Mouse (Mus musculus) 416B (cell line): Measurements from ENCODE around the gene Kdm2b.

Experiments
- DNase-seq: peaks from one replicate; pipeline ENCODE4 v3.0.0; 2011; ENCODE audit warnings: low read depth

Gene Kdm2b

DNA sequence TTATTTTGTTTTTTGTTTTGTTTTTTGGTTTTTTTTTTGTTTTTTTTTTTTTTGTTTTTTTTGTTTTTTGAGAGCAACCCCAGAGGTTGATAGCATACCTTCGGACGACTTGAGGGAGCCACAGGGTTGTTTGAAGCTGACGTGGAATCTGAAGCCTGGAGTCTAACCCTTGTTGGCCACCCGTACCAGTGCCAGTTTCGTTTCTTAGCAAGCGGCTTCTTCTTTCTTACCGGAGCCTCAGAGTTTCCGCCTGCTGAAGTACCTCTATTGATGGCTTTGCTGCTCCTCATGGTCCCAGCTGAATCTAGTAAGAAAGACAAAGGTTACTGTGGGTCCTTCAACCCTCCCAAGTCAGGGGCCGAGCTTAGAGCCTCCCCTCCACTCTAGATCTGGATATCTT is 22.1 kb upstream of the Kdm2b start:
- no peak for DNase-seq

DNA sequence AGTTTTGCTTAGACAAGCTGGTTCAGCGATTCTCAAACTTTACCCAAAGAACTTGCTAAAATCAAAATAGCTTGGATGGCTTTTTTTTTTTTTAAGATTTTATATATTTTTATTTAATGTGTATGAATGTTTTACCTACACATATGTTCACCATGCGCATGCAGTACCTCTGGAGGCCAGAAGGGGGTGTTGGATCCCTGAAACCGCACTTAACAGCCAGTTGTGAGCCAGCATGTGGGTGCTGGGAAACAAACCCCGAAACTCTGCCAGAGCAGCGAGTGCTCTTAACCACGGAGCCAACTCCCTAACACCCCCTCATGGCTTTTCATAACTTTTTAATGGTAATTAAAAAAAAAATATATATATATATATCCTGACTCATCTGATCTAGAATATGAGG is 21.2 kb upstream of the Kdm2b start:
- DNase-seq = peak; percentile 20

DNA sequence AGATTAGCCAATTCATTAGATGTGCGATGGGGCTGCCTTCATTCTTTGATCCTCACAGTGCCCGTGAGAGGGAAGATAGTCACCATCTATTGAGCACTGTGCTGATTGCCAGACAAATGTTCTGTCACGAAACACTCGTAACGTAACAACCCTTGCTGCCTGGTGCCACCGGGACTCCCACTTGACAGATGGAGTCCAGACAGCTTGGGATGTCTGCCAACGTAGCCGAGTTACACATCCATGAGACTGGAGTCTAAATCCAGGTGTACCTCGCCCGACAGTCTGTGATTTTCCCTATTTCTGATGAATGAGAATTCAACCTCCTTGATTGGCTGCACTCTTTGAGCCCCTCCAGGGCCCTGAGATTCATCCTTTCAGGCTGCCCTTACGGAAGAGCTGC is 20.2 kb upstream of the Kdm2b start:
- no peak for DNase-seq

DNA sequence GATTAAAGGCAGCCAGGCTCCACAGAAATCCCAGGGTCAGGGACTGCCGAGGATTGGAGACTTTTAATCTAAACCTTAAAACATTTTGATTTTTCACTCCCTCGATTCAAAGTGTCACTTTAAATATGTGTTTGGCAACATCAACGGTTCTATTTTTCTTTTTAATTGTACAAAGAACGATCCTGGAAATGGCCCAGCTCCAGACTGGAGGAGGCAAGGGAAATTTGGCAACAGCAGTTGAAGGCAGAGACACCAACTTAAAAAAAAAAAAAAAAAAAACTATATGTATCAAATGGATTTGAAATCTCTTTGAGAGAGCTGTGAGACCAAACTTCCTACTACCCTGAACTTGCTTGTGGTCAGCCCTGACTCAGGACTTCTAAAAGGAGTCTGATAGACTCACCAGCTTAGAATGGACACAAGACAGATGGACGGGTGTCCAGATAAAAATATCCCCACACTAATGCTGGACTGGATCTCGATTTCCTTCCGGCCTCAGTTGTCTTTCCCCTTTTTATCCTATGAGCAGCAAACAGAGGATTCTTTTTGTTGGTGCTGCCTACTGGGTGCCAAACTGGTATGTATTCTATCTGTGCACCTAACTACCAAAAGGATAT is 19.4 kb upstream of the Kdm2b start:
- DNase-seq = peak; percentile 42

DNA sequence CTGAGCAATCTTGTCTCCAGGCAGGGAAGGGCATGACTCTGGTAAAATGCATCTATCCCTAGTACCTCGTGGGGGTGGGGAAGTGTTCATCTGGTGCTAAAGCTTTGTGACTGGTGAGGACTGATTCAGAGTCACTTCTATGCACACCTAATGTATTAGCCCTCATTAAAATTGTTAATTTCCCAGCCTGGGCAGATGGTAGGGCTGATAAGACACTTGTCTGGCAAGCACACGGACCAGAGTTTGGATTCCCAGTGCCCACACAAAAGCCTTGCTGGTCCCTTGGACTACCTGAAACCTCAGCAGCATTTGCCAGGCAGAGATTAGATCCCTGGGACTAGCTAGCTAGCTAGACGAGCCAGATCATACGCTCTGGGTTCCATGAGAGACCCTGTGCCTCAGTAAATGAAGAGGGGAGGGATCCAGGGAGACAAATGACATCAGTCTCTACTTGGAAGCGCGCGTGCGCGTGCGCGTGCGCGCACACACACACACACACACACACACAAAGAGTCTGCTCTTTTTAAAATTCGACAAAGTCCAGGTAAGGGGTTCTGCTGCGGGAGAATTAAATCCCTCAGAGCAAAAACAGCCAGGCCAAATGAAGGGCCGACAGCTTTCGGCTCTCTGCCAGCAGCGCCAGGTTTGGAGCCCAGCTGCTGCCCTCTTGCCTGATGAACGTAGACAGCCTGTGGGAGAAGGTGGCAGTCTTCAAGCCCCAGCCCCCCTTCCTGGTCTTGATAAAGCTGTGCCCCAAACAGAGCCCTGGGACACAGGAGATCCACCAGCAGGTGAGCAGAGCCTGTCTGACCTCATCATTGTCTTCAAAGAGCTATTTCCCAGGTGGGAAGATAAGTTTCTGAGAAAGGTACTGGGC is 16.3 kb upstream of the Kdm2b start:
- DNase-seq = no peak

DNA sequence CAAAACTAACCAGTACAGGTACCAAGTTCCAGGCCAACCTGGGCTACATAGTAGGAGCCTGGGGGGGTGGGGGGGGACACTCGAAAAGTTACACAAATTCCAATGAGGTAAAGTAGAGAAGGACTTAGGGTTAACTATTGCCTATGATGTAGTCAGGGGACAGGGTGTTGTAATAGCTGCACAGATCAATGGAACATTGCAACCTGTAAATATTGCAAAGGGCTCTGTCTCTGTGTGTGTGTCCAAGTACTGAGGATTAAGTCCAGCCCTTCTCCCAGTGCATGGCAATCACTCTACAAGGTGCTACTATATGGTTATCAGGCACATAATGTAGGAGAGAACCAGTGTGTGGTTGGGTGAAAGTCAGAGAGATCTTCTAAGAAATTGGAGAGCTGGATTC is 11.3 kb upstream of the Kdm2b start:
- DNase-seq = no peak

DNA sequence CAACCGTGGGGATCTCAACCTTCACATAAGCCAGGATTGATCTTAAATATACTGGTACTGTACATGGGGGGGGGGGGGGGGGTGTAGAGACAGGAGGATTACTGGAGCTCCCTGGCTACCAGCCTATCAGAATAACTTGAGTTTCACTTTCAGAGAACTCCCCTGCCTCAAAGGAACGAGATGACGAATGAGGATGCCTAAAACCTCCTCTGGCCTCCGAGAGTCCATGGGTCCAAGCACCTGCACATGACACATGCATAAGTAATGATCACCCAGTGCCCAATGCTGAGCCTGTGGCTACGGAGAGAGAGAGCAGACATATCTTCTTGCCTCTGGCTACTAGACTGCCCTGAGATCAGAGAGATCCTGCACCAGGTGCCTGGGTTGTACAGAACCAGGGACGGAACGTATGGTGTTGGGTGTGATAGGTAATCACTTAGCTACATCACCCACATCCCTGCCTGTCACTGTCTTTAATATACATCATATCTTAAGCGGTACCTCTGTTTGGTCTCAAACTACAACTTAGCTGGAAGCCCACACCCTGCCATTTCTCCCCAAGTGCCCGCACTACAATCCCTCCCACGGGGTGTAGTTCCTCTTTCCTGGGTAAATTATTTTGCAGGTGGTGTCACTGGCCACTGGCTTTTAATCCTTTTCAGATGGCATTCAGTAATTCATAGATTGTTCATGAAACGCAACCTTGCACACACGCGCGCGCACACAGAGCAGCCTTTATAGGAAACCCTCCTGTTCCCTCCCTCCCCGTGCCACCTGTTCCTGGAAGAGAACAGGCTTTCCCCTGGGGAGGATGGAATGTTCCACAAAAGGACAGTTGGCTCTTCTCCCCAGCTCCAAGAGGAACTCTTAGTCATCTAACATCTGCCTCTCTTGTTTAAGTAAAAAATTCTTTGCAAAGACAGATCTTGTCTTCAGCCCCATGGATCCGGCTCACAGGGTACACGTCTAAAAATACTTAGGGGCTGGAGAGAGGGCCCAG is 7.9 kb upstream of the Kdm2b start:
- no peak for DNase-seq

DNA sequence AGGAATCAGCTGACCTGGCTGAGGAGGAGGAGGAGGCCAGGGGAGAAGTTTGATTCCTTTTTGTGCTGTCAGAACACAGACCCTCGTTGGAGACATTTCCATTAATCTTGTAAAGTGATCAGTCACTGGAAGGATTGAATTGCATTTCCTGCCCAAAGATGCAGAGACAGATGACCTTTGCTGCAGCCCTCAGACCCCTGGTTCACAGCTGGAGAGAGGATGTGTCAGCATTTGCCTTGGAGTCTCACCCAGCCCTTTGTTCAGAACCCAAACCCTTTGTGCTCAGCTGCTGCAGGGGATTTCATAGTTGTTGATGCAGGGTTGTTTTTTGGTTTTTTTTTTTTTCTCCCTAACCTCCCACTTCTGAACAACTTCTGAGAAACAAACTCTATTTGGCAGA is 5.3 kb upstream of the Kdm2b start:
- DNase-seq = no peak

DNA sequence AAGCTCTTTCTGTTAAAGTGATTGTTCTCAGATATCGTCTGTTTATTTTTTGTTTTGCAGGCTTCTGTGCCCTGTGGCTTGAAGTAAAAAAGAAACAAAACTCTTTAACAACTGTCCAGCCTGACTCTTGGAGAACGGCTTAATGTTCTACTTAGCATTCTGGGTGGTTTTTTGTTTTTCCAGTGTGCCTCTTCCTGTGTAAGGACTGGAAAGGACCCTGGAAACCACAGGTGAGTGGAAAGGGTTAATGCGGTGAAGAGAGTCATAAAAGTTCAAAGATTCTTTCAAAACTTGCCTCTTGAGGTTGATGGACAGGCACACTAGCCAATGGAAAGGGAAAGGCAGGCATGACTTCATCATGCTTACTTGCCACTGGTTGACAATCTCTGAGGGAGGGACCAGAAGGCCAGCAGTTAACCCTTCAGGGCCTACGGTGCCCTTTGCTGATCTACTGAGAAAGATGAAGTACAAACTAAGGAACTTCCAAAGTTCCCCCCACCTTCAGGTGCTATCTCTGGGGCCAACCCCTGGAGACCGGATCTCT is 4.8 kb upstream of the Kdm2b start:
- DNase-seq = peak; percentile 99

DNA sequence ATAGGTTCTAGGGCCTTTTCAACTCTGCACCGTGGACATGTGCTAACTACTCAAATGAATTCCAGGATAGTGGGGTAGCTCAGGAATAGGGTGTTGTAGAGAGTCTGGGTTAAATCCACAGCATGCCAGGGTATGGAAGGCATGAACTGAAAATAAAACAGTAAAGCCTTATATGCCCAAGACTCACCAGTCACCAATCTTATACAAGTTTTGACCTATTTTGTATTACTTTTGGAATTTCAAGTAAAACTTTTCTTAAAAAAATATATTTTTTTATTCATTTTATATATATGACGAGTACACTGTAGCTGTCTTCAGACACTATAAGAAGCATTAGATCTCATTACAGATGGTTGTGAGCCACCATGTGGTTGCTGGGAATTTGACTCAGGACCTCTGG is 4.2 kb upstream of the Kdm2b start:
- no peak for DNase-seq

DNA sequence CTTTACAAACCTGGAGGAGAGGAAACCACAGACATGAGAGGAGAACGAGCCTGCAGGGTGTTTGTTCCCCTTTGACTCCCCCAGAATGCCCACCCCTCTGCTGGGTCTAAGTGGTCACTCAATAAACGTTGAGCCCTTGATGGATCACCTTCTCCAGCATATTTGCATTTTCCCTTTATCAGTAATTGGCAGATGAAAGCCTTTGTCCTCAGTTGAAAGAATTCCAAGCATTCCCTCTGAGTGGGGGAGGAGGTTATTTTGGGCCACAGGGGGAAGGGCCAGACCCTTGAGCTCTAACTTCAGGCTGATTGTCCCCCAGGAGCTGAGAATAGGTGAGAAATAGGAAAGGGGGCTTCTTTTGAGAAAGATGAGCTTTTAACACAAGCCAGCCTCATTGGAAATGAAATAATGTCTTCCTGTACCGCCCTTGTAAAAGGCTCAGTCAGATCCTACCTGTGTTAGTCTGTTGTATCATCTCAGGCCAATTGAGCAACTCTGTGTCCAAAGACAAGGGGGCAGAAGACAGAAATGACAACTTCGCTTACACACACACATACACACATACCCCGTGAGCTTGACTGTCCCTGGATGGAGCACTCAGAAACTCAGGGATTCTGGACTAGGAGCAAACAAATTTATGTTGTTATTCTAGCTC is 1.9 kb upstream of the Kdm2b start:
- DNase-seq = no peak

DNA sequence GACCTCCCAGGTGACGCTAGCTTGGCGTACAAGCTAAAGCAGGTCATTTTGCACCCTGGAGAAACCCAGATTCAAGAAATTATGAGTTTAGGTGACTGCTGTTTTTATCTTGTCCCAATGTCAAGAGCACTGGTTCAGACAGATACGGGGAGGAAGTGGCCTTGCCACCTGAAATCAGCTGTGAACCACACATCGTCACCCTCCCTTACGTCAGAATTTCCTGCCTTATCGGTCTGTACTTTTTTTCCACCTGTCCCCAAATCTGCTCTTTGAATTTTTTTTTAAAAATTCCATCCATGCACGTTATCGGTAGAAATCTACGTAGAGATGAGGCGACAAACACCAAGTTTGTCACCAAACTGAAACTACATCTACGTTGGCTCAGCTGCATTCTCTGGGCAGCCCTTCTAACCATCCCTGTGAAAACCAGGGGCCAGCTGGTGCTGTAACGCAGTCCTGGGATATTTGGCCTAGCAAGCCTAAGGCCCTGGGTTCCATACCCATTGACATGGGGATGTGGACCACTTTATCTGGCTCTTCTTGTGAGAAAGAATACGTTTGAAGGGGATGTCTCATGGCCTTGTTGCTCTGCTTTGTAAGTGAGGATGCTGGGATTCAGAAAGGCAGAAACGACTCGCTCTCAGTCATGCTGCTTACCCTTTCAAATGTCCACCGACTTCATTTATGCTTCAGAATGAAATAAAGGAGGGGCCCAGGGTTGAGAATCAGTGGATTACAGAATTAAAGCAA is 963 bp upstream of the Kdm2b start:
- peak; percentile 42 for DNase-seq

DNA sequence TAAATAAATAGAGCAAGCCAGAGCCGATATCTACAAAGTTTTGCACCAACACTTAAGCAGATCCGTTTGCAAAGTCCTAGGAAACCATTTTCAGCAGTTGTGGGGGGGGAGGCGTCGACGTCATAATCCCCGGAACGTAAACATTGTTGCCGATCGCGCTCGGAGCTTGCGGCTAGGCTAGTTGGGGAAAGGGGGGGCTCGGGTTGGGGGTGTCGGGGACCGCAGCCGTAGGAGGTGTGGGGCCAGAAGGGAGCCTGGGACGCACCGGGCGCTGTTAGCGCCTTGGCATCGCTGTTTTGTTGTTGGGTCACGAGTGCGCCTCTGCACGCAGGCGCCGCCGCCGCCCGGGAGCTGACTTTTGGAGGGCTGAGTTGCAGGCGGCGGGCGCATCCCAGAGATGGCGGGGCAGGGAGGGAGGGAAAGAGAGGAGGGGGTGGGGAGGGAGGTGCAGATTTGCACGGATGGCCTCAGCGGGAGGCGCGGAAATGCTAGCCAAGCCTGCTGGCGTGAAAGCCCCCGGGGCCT is 560 bp downstream of the Kdm2b start:
- DNase-seq = peak; percentile 88

DNA sequence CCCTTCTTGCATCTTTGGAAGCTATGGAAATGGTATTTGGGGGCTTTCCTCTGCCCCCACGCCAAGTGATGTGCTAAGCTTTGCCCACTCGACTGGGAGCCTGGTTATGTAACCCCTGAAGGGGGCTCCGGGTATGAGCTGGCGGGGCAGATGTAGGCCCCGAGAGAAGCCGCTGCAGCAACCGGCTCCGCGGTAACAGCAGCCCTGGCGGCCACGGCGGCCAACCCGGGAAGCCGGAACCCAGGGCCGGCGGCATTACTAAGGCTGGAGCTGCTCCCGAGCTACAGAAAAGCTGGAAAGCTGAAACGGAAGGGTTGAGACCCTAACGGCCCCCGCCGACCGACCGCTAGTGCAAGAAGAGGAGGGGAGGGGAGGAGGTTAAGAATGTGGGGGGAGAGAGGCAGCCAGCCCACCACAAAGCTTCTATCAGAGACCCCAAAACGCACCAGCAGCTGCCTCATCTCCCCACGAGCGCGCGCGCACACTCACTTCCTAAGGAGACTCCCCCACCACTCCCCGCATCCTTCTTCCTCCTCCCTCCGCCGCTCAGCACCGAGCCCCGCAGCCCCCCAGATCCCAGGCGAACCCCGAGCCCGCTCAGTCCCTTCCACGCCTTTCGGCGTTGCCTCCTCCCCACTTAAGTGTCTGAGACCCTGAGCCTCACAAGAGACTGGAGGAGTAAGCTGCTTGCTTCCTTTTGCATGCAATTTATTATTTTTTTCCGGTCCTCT is 1.4 kb downstream of the Kdm2b start:
- DNase-seq = peak; percentile 69

DNA sequence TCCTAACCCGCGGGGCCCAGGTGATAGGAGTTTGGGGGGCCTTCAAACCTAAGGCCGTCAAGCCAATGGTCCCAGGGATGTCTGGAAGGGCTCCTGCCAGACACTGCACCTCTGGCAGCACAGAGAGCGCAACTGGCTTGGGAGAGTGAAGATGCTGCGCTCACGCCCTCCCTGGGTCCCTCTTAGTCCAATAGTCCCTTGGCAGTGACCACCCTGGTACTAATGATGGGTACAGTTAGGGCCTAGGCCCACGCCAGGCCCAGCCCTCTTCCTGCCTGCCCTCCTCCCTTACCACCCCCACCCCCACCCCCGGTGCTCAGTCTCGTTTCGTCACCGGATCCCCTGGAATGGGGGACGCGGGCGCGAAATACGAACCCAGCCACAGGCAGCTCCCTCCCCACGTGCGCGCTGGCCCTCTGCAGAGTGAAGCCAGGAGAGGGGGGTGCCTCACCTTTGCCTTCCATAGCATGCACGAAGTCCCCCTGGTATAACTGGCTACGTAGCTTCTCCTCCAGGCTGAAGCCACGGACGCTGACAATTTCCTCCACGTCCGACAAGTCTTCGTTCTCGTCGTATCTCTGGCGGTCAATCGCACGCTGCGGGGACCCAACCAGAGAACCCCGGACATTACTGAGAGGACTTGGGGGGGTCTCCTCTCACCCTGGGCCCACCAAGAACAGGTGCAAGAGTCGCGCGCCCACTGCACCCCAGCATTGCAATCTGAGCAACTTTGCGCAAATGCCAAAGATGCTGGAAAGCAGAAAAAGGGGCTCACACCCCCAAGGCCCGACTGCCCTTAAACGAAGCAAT is 2.2 kb downstream of the Kdm2b start:
- DNase-seq = peak; percentile 78

DNA sequence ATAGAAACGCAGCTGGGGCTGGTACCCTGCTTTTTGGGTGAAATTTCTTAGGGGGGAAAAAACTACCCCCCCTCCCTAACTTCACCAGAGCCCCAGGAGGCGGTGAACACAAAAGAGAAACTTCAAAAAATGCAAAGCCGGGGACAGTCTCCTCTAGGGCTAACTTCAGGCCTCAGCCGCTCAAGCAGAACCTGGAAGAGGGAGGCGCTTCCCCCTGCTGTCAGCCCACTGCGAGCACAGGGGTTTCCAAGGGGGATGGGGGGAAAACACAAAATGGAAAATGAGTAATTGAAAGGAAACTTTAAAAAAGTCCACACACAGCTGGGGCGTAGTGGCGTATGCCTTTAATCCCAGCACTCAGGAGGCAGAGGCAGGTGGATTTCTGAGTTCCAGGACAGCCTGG is 3.5 kb downstream of the Kdm2b start:
- peak; percentile 30 for DNase-seq

DNA sequence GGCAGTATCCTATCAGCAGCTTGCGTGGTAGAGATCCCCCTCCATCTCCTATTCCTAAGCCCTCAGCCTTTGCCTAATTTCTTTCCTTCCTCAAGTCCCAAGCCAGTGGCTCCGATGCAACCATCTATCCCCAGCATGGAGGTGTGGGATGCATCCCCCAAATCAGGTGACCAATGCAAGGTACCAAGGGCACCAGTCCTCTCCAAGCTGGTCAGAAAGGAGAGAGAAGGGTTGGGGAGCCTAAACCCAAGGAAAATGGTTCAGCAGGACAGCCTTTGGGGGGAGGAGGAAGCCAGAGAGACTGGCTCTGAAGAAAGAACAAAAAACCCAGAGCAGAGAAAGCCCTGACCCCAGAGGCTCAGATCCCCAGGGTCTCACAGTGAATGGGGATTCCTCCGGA is 4.3 kb downstream of the Kdm2b start:
- DNase-seq = no peak

DNA sequence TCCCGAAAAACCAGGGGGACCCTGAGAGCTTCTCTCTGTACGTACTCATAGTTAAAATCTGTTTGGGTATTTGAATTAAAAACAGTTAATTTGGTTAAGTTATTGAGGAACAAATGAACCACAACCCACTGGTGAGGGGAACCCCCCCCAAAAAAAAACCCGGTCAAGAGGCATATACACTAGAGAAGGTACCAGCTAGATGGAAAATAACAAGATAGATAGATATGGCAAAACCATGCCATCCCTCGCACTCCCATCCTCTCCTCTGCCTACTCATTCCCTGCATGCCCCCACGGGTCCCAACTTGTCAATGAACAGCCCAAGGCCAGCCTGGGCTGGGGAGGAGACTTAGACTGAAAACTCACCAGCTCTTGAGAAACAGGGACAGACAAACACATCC is 5.1 kb downstream of the Kdm2b start:
- no peak for DNase-seq

DNA sequence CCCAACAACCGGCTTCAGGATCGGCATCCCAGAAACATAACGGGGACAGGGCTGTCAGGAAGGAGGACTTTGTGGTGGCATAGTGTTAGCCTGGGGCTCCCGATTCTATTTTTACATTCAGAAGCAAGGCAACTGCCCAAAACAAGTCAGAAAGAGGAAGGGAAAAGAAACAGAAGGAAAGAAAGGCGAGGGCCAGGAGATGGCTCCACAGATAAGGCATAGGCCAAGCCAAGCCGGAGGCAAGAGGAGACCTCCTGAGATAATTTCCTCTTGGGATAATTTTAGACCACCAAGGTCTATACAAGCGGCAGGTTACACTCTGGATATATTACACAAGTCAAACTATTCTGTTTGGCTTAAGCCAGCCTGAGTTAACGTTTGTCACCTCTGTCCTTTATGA is 10.7 kb downstream of the Kdm2b start:
- peak; percentile 60 for DNase-seq
